Mouse (Mus musculus) G1E (cell line): ENCODE results near the gene H2-Ob.

Source experiments
- CTCF ChIP-seq: IDR thresholded peaks from 2 replicates; pipeline ENCODE4 v1.5.1; 2012; ENCODE audit warnings: low read depth, low read length, inconsistent platforms, mixed read lengths
- GATA1 ChIP-seq: IDR thresholded peaks from 2 replicates; pipeline ENCODE4 v1.6.1; 2012; ENCODE audit warnings: borderline replicate concordance, low read length, inconsistent platforms, mixed read lengths
- GATA2 ChIP-seq: IDR thresholded peaks from 2 replicates; pipeline ENCODE4 v1.6.1; 2012; ENCODE audit warnings: low read depth, low read length, inconsistent platforms, borderline replicate concordance
- POLR2AphosphoS5 ChIP-seq: IDR thresholded peaks from 2 replicates; pipeline ENCODE4 v1.6.1; 2012; ENCODE audit warnings: low read depth, low read length, inconsistent platforms; ENCODE audit not compliant: insufficient replicate concordance
- TAL1 ChIP-seq: conservative IDR thresholded peaks from 2 replicates; pipeline ENCODE4 v1.6.1; 2012; ENCODE audit warnings: low read depth, low read length, inconsistent platforms, mixed read lengths

- TF ChIP-seq CTCF = peak; percentile 69
- no peak for TF ChIP-seq TAL1
- no peak for TF ChIP-seq POLR2AphosphoS5
- TF ChIP-seq GATA1 = no peak
- TF ChIP-seq GATA2 = no peak
Observed at GRCm38 (mm10) chr17:34234926-34235325, 3.8 kb upstream of the H2-Ob start.
